Mouse (Mus musculus): ENCODE measurements at regions not wholly inside any gene's neighbourhood (a gene's known extent, or its start where the extent isn't known, plus 50 kb on each side); places are given as distances from the start of the nearest gene placed in this dataset.

DNA sequence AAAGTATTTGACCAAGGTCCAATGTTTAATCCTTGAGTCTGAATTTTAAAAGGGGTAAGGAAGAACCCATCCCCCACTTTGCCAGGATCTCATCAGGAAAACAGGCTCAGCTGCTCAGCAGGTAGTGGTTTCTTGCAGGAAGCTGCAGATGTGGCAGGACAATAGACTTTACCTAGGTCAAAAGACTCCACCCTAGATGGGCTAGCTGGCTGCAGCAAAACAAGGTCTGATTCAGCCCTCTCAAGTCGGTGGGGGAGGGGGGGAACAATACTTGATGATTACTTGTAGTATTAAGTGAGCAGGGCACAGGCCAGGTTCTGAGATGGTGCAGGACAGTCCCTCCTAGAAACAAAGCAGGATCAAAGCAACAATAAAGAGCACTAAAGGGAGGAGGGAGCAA lies 349.1 kb downstream of the 9430069I07Rik start:
- TF ChIP-seq CTCF (IDR thresholded peaks at IDR 0.05; ENCODE audit: low read depth, low read length) (no peak), POLR2A (IDR thresholded peaks at IDR 0.05; ENCODE audit: borderline replicate concordance, low read depth, low read length) (no peak)
